Mouse (Mus musculus): ENCODE data around the gene Rabgap1. TPM values are rescaled to one million over a fixed set of nuclear protein-coding genes. Genes with fewer than 3 reads are reported as not detected.

Rabgap1 gene
- polyA plus RNA-seq, 1 experiment from 2014 or later, result 27.2 TPM

DNA sequence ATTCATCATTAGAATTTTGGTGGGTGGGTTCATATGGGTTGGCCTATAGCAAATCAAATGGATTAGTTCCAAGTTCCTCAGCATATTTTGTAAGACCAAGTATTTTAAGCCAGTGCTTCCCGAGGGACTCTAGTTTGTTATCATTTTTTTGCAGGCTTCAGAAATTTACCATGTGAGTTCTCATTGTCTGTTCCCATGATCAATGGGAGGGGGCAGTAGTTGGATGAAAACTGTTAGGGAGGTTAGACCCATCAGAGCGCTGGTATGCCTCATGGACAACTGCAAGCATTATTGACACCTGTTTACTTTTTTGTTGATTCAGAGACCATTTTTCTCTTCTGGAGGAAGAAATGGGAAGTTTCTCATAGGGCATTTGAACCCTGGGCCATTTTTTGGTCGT is 88.6 kb downstream of the Rabgap1 start:
- H3K9me3 ChIP-seq (ENCODE audit: control insufficient read depth, low read length), result no peaks in the 10 kb centered on the region
- no peak overlapping the region for H3K27ac ChIP-seq (ENCODE audit: low read length)
- no peak overlapping the region for H3K4me3 ChIP-seq (ENCODE audit: low read length)
- WGBS, result 80% methylated on average over 3 of the region's 3 CpGs
- H3K36me3 ChIP-seq (ENCODE audit: control insufficient read depth, insufficient read depth, low read length), result 0 out of 2 replicates have a peak, but pooled peaks cover 2% of the 10 kb centered on the region
- H3K4me1 ChIP-seq (ENCODE audit: control insufficient read depth, insufficient read depth, low read length), result no peaks in the 10 kb centered on the region
- ATAC-seq, result no peak
- H3K27me3 ChIP-seq (replicated peaks; ENCODE audit: control insufficient read depth, insufficient read depth, low read length), result no peaks in the 10 kb centered on the region
- H3K9ac ChIP-seq (ENCODE audit: low read depth, low read length), result no peak overlapping the region
- no peak overlapping the region for H3K4me2 ChIP-seq (ENCODE audit: low read depth, low read length)

DNA sequence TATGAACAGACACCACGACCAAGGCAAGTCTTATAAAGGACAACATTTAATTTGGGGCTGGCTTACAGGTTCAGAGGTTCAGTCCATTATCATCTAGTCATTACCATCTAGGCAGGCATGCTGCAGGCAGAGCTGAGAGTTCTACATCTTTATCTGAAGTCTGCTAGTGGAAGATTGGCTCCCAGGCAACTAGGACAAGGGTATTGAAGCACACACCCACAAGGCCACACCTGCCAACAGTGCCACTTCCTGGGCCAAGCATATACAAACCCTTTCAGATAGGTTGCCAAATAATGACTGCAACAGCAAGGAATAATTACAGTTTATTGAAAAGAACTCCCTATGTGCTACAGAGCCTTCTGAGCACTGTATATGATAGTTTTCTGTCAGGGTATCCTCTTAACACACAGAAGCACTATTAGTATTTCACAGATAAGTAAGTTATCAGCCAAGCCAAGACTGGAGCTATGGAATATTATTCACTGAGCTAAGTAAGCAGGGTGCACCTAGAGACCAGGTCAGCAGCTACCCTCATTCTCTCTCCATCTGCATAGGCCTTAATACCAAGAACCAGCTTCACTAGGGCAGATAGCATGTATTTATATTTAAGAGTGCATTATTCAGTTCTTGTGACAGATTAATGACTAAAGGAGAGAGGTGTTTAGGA is 106.4 kb downstream of the Rabgap1 start:
- H3K27ac ChIP-seq (ENCODE audit: low read length), result no peak overlapping the region
- H3K9me3 ChIP-seq (ENCODE audit: control insufficient read depth, low read length), result no peaks in the 10 kb centered on the region; the same call in 1 of the 2 replicates
- 81% methylated on average over 1 of the region's 1 CpGs for WGBS
- no peaks in the 10 kb centered on the region for H3K27me3 ChIP-seq (replicated peaks; ENCODE audit: control insufficient read depth, insufficient read depth, low read length)
- peak; percentile 74 for ATAC-seq
- no peak overlapping the region for H3K4me3 ChIP-seq (ENCODE audit: low read length)
- H3K9ac ChIP-seq (ENCODE audit: low read depth, low read length), result no peak overlapping the region
- H3K4me1 ChIP-seq (ENCODE audit: control insufficient read depth, insufficient read depth, low read length), result no peaks in the 10 kb centered on the region
- peaks cover 3% of the 10 kb centered on the region for H3K36me3 ChIP-seq (ENCODE audit: control insufficient read depth, insufficient read depth, low read length)
- H3K4me2 ChIP-seq (ENCODE audit: low read depth, low read length), result no peak overlapping the region

DNA sequence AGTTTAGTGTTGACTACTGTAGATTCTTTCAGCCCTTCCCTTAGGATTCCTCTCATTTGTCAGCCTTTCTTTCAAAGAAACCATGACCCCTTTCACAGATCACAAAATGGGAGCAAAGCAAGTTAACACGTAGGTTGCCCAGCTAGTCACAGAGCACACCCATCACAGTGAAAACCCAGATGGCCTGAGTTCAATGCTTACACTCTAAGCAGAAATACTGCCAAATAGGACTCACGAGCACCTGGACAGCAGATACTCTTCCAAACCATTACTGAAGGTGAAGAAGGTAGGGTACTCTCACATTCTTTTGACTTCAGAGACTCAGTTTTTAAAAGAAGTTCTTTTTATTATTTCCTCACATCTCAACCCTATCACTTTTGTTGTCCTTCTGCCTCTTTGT is 113.3 kb downstream of the Rabgap1 start:
- no peak overlapping the region for H3K4me2 ChIP-seq (ENCODE audit: low read depth, low read length)
- H3K27me3 ChIP-seq (replicated peaks; ENCODE audit: control insufficient read depth, insufficient read depth, low read length), result no peaks in the 10 kb centered on the region
- peaks cover 18% of the 10 kb centered on the region for H3K36me3 ChIP-seq (ENCODE audit: control insufficient read depth, insufficient read depth, low read length)
- WGBS, result 72% methylated on average over 2 of the region's 2 CpGs
- no peaks in the 10 kb centered on the region for H3K4me1 ChIP-seq (ENCODE audit: control insufficient read depth, insufficient read depth, low read length)
- H3K9me3 ChIP-seq (ENCODE audit: control insufficient read depth, low read length), result no peaks in the 10 kb centered on the region; the same call in 1 of the 2 replicates
- no peak for ATAC-seq
- no peak overlapping the region for H3K27ac ChIP-seq (ENCODE audit: low read length)
- no peak overlapping the region for H3K9ac ChIP-seq (ENCODE audit: low read depth, low read length)
- H3K4me3 ChIP-seq (ENCODE audit: low read length), result no peak overlapping the region

DNA sequence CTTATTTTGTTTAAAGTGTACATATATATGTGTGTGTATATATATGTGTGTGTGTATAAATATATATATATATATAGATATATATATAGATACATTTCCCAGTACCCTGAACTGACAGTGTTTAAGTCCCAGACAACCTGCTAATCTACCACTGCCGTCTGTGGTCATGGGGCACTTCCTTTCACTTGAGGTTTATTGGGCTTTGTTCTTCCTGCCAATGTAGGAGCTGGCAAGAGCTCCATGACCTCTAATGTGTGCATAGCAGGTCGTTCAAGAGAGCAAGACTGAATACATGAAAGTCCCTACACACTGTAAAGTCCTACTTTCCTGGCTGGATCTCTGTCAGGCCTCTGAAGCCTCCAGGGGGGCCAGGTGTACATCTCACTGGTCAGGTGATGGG is 122.5 kb downstream of the Rabgap1 start:
- H3K27ac ChIP-seq (ENCODE audit: low read length), result no peak overlapping the region
- 53% methylated on average over 2 of the region's 2 CpGs for WGBS
- peaks cover 25% of the 10 kb centered on the region for H3K36me3 ChIP-seq (ENCODE audit: control insufficient read depth, insufficient read depth, low read length)
- H3K4me3 ChIP-seq (ENCODE audit: low read length), result no peak overlapping the region
- H3K9ac ChIP-seq (ENCODE audit: low read depth, low read length), result no peak overlapping the region
- no peak overlapping the region for H3K4me2 ChIP-seq (ENCODE audit: low read depth, low read length)
- peaks cover 4% of the 10 kb centered on the region; the same call in 1 of the 2 replicates for H3K4me1 ChIP-seq (ENCODE audit: control insufficient read depth, insufficient read depth, low read length)
- 0 out of 2 replicates have a peak, but pooled peaks have one; percentile 7 for ATAC-seq
- H3K27me3 ChIP-seq (replicated peaks; ENCODE audit: control insufficient read depth, insufficient read depth, low read length), result no peaks in the 10 kb centered on the region
- no peaks in the 10 kb centered on the region for H3K9me3 ChIP-seq (ENCODE audit: control insufficient read depth, low read length)

DNA sequence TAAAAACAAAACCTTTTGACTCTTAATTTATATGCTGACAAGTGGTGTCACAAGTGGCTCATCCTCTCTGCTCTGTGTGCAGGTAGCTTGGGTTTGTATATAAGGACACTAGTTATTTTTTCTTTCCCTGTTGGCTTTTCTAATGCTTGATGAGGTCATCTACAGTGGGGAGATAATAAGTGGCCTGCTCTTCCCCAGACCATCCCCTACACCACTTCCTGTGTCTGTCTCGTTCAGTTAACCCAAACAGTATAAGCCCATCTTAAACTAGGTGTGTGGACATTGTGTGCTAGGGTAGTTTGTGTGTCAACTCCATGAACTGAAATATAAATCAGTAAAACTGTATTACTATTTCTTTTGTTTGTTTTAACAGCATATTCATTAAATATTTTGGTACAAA is 123.0 kb downstream of the Rabgap1 start:
- Histone ChIP-seq H3K4me1 (ENCODE audit: control insufficient read depth, insufficient read depth, low read length) (peaks cover 4% of the 10 kb centered on the region; the same call in 1 of the 2 replicates), H3K27me3 (replicated peaks; ENCODE audit: control insufficient read depth, insufficient read depth, low read length) (no peaks in the 10 kb centered on the region), H3K36me3 (ENCODE audit: control insufficient read depth, insufficient read depth, low read length) (peaks cover 22% of the 10 kb centered on the region), H3K9ac (ENCODE audit: low read depth, low read length) (no peak overlapping the region), H3K4me3 (ENCODE audit: low read length) (no peak overlapping the region), H3K4me2 (ENCODE audit: low read depth, low read length) (no peak overlapping the region), H3K9me3 (ENCODE audit: control insufficient read depth, low read length) (no peaks in the 10 kb centered on the region), H3K27ac (ENCODE audit: low read length) (no peak overlapping the region)
- ATAC-seq, result no peak
- WGBS, result 46% methylated on average over 1 of the region's 1 CpGs

DNA sequence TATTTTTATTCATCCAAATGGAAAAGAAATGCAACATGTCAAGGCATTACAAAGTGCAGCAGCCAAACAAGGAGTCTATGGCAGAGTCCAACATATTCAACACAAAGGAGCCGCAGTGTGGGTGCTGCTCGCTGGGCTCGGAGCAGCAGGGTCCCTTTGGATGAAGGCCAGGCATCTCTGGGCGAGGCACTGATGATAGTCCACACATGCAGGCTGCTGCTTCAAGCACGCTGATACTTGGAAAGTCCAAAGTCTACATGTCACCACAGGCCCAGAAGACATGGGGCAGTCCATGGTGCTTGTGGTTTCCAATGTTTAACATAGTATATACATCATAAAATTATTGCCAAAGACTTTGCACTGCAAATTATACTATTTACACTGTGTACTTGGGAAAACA is 126.8 kb downstream of the Rabgap1 start:
- 55% methylated on average over 5 of the region's 5 CpGs for WGBS
- Histone ChIP-seq H3K4me3 (ENCODE audit: low read length) (no peak overlapping the region), H3K9ac (ENCODE audit: low read depth, low read length) (no peak overlapping the region), H3K27ac (ENCODE audit: low read length) (no peak overlapping the region), H3K4me2 (ENCODE audit: low read depth, low read length) (no peak overlapping the region), H3K27me3 (replicated peaks; ENCODE audit: control insufficient read depth, insufficient read depth, low read length) (no peaks in the 10 kb centered on the region), H3K36me3 (ENCODE audit: control insufficient read depth, insufficient read depth, low read length) (peaks cover 5% of the 10 kb centered on the region; the same call in 1 of the 2 replicates), H3K4me1 (ENCODE audit: control insufficient read depth, insufficient read depth, low read length) (peaks cover 4% of the 10 kb centered on the region; the same call in 1 of the 2 replicates), H3K9me3 (ENCODE audit: control insufficient read depth, low read length) (no peaks in the 10 kb centered on the region)
- peak; percentile 82 for ATAC-seq

DNA sequence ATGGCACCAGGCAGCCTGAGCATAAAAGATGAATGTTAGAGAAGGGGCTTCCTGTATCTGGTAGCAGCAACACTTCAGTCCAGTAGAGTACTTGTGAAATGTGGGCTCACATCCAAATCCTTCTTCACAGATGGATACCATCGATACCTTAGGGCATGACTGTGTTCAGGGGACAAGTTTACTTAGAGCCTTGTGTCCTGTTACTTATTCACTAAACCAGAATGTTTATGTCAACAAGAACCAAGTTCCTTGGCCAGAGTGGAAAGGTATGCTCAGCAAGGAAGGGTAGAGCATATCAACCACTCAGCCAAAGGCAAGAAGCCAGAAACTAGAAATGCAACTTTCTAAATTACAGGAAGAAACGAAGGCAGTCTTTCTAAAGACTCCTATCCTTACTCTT is 127.6 kb downstream of the Rabgap1 start:
- H3K36me3 ChIP-seq (ENCODE audit: control insufficient read depth, insufficient read depth, low read length), result peaks cover under 1% of the 10 kb centered on the region; the same call in 1 of the 2 replicates
- no peak overlapping the region for H3K9ac ChIP-seq (ENCODE audit: low read depth, low read length)
- 0 out of 2 replicates have a peak, but pooled peaks have one; percentile 38 for ATAC-seq
- 60% methylated on average over 2 of the region's 2 CpGs for WGBS
- no peak overlapping the region for H3K27ac ChIP-seq (ENCODE audit: low read length)
- no peak overlapping the region for H3K4me3 ChIP-seq (ENCODE audit: low read length)
- peaks cover 4% of the 10 kb centered on the region; the same call in 1 of the 2 replicates for H3K4me1 ChIP-seq (ENCODE audit: control insufficient read depth, insufficient read depth, low read length)
- no peaks in the 10 kb centered on the region for H3K27me3 ChIP-seq (replicated peaks; ENCODE audit: control insufficient read depth, insufficient read depth, low read length)
- H3K9me3 ChIP-seq (ENCODE audit: control insufficient read depth, low read length), result no peaks in the 10 kb centered on the region
- no peak overlapping the region for H3K4me2 ChIP-seq (ENCODE audit: low read depth, low read length)

DNA sequence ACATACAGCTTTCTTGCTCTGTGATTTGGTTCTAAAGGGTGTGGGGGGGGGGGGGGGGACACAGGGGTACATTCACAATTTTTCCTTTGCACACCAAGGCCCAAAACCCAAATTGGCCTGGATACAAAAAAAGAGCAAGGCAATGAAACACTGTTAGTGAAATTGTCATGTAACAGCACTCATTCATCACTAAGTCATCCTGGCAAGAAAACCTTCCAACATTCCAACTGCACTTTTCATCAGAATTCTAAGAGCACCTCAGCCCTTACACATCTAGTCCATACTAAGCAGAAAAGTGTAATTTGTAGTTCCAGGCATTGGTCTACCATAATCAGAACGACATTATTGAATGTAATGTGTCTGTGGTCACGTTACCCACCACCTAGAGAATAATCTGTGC is 129.1 kb downstream of the Rabgap1 start:
- Histone ChIP-seq H3K9ac (ENCODE audit: low read depth, low read length) (no peak overlapping the region), H3K27ac (ENCODE audit: low read length) (no peak overlapping the region), H3K27me3 (replicated peaks; ENCODE audit: control insufficient read depth, insufficient read depth, low read length) (no peaks in the 10 kb centered on the region), H3K4me2 (ENCODE audit: low read depth, low read length) (no peak overlapping the region), H3K36me3 (ENCODE audit: control insufficient read depth, insufficient read depth, low read length) (no peaks in the 10 kb centered on the region), H3K4me3 (ENCODE audit: low read length) (no peak overlapping the region), H3K4me1 (ENCODE audit: control insufficient read depth, insufficient read depth, low read length) (peaks cover 4% of the 10 kb centered on the region; the same call in 1 of the 2 replicates), H3K9me3 (ENCODE audit: control insufficient read depth, low read length) (no peaks in the 10 kb centered on the region)
- 91% methylated on average over 2 of the region's 2 CpGs for WGBS
- ATAC-seq, result no peak

DNA sequence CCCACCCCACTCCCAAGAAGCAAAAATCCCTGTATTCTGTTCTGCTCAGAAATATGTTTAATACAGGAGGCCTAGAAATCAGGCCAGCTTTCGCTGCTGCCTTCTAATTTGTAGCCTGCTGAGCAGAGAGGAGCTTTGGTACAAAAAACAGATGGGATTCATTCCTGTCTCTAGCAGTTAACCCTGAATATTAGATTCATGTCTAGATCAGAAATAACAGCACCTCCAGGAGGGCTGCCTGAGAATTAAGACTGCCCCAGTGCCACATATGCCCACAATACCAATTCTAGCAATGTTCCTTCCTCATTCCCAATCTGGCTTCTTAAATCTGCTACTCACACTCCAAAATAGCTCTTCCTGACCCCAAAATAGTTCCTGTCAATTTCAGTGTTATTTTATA is 133.6 kb downstream of the Rabgap1 start:
- Histone ChIP-seq H3K36me3 (ENCODE audit: control insufficient read depth, insufficient read depth, low read length) (no peaks in the 10 kb centered on the region), H3K4me2 (ENCODE audit: low read depth, low read length) (no peak overlapping the region), H3K27ac (ENCODE audit: low read length) (no peak overlapping the region), H3K9me3 (ENCODE audit: control insufficient read depth, low read length) (no peaks in the 10 kb centered on the region), H3K27me3 (replicated peaks; ENCODE audit: control insufficient read depth, insufficient read depth, low read length) (no peaks in the 10 kb centered on the region), H3K9ac (ENCODE audit: low read depth, low read length) (no peak overlapping the region), H3K4me1 (ENCODE audit: control insufficient read depth, insufficient read depth, low read length) (no peaks in the 10 kb centered on the region), H3K4me3 (ENCODE audit: low read length) (no peak overlapping the region)
- 84% methylated on average over 1 of the region's 1 CpGs for WGBS
- no peak for ATAC-seq

DNA sequence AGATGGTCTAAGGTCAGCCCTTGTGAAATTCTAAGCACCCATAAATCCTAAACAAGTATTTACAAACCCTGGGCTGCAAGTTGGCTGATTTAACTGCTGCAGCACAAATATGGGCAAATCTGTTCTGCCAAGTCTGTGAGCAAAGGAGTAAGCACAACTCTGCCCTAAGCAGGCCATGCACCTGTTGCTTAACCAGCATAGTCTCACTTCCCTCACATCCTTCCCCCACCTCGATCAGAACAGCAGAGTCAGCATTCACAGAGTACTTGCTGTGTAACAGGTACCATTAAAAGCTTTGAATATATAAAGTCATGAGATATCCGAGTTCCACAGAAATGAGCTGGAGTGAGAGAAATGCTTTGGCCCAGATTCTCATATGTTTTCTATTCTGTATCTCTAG is 135.1 kb downstream of the Rabgap1 start:
- H3K4me1 ChIP-seq (ENCODE audit: control insufficient read depth, insufficient read depth, low read length), result no peaks in the 10 kb centered on the region
- H3K27me3 ChIP-seq (replicated peaks; ENCODE audit: control insufficient read depth, insufficient read depth, low read length), result no peaks in the 10 kb centered on the region
- no peak for ATAC-seq
- no peak overlapping the region for H3K4me3 ChIP-seq (ENCODE audit: low read length)
- H3K36me3 ChIP-seq (ENCODE audit: control insufficient read depth, insufficient read depth, low read length), result no peaks in the 10 kb centered on the region
- H3K27ac ChIP-seq (ENCODE audit: low read length), result no peak overlapping the region
- H3K9me3 ChIP-seq (ENCODE audit: control insufficient read depth, low read length), result no peaks in the 10 kb centered on the region
- H3K4me2 ChIP-seq (ENCODE audit: low read depth, low read length), result no peak overlapping the region
- no peak overlapping the region for H3K9ac ChIP-seq (ENCODE audit: low read depth, low read length)
- WGBS, result 82% methylated on average over 2 of the region's 2 CpGs

Data from intestine, embryonic 16.5 days (tissue).